Mouse (Mus musculus): ENCODE data around the gene Ifitm10. TPM values are rescaled to one million over a fixed set of nuclear protein-coding genes. Genes with fewer than 3 reads are reported as not detected.
"Not testable (repeated sequence)": the region's sequence is repeated elsewhere in the genome, so short reads cannot be mapped to it uniquely, and the experiment has no call there.

Ifitm10 gene
- polyA plus RNA-seq, 2 experiments = 0.87 to 1.3 TPM

- DNase-seq (ENCODE audit: low read depth in 3 of 3, low spot score in 3 of 3) = no peak
These were observed 43.3 kb downstream of the Ifitm10 start for GRCm38 (mm10) chr7:142330271-142330724.

GRCm38 (mm10) chr7:142328507-142328906, 45.0 kb downstream of the Ifitm10 start:
- no peak for ATAC-seq (ENCODE audit: insufficient read depth)
- 64% methylated on average over 3 of the region's 3 CpGs for WGBS (ENCODE audit: insufficient replicate concordance)

More at GRCm38 (mm10) chr7:142330271-142330724, 43.3 kb downstream of the Ifitm10 start:
- peak; percentile 69 for ATAC-seq (ENCODE audit: insufficient read depth)
- H3K36me3 ChIP-seq (replicated peaks; ENCODE audit: control insufficient read depth, insufficient read depth, low read depth) = no peaks in the 10 kb centered on the region
- H3K4me1 ChIP-seq (replicated peaks; ENCODE audit: control insufficient read depth in 2 of 2, insufficient read depth in 2 of 2, low read length in 1 of 2) = peaks cover 12 to 18% of the 10 kb centered on the region in 2 experiments
- WGBS (ENCODE audit: insufficient replicate concordance) = 44% methylated on average over 9 of the region's 9 CpGs
- H3K4me2 ChIP-seq (ENCODE audit: low read depth) = no peak overlapping the region
- no peak overlapping the region for H3K4me3 ChIP-seq (ENCODE audit: insufficient read depth in 1 of 2, low read depth in 2 of 2, low read length in 2 of 2)
- H3K9ac ChIP-seq (replicated peaks) = no peak overlapping the region
- no peaks in the 10 kb centered on the region for H3K27me3 ChIP-seq (ENCODE audit: control insufficient read depth, insufficient read depth, low read length)
- no peak overlapping the region for H3K27ac ChIP-seq
- no peaks in the 10 kb centered on the region for H3K9me3 ChIP-seq (ENCODE audit: control insufficient read depth, low read length)
- TF ChIP-seq CTCF (IDR thresholded peaks at IDR 0.05; ENCODE audit: low read depth) (no peak), EP300 (IDR thresholded peaks at IDR 0.05; ENCODE audit: low read depth) (peak; percentile 39)

DNA sequence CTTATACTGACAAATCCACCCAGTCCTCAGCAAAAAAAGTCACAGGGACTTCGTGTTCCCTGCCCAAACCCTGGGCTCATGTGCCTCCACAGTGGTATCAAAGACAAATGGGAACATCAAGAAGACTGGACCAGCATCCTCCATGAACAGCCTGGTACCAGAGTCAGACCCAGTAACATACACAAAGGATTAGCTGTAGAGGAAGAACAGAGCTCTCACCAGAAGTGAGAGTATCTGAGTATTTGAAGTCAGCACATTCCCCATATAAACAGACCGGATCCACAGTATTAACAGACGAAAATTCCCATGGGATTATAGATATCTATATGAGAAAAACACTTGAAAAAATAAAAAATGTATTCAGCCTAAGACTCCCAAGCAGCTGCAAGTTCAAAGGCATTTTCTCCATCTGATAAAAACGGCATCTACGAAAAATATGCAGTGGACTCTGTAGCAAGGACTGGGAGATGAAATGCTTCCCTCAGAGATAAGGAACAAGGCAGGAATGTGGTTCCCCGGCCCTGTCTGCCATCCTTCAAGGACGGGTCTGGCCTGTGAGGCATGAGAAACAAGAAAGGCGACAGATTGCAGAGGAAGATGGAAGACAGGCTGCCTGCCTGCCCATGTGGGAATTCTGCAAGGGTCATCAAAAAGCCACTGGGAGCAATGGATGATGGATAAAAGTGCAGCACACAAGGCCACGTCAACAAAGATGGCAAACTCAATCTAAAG, 46.7 kb downstream of the Ifitm10 start:
- Histone ChIP-seq H3K9me3 (ENCODE audit: control insufficient read depth, low read length) (no peaks in the 10 kb centered on the region), H3K4me2 (ENCODE audit: low read depth) (no peak overlapping the region), H3K4me1 (replicated peaks; ENCODE audit: control insufficient read depth in 2 of 2, insufficient read depth in 2 of 2, low read length in 1 of 2) (peaks cover 7 to 10% of the 10 kb centered on the region in 2 experiments), H3K27ac (no peak overlapping the region), H3K4me3 (ENCODE audit: insufficient read depth in 1 of 2, low read depth in 2 of 2, low read length in 2 of 2) (no peak overlapping the region), H3K9ac (replicated peaks) (no peak overlapping the region), H3K36me3 (replicated peaks; ENCODE audit: control insufficient read depth, insufficient read depth, low read depth) (no peaks in the 10 kb centered on the region), H3K27me3 (ENCODE audit: control insufficient read depth, insufficient read depth, low read length) (no peaks in the 10 kb centered on the region)
- ATAC-seq (ENCODE audit: insufficient read depth) = no peak
- TF ChIP-seq CTCF (IDR thresholded peaks at IDR 0.05; ENCODE audit: low read depth) (no peak), EP300 (IDR thresholded peaks at IDR 0.05; ENCODE audit: low read depth) (no peak)
- 41% methylated on average over 9 of the region's 9 CpGs for WGBS (ENCODE audit: insufficient replicate concordance)
- no peak for DNase-seq (ENCODE audit: low read depth in 3 of 3, low spot score in 3 of 3)

More at GRCm38 (mm10) chr7:142328507-142328906, 45.0 kb downstream of the Ifitm10 start:
- Histone ChIP-seq H3K27me3 (ENCODE audit: control insufficient read depth, insufficient read depth, low read length) (no peaks in the 10 kb centered on the region), H3K9me3 (ENCODE audit: control insufficient read depth, low read length) (no peaks in the 10 kb centered on the region), H3K9ac (replicated peaks) (no peak overlapping the region), H3K4me1 (replicated peaks; ENCODE audit: control insufficient read depth in 2 of 2, insufficient read depth in 2 of 2, low read length in 1 of 2) (peaks cover 7 to 10% of the 10 kb centered on the region in 2 experiments), H3K27ac (no peak overlapping the region), H3K4me2 (ENCODE audit: low read depth) (no peak overlapping the region), H3K4me3 (ENCODE audit: insufficient read depth in 1 of 2, low read depth in 2 of 2, low read length in 2 of 2) (no peak overlapping the region), H3K36me3 (replicated peaks; ENCODE audit: control insufficient read depth, insufficient read depth, low read depth) (no peaks in the 10 kb centered on the region)
- TF ChIP-seq CTCF (IDR thresholded peaks at IDR 0.05; ENCODE audit: low read depth) = no peak
- no peak for TF ChIP-seq EP300 (IDR thresholded peaks at IDR 0.05; ENCODE audit: low read depth)
- DNase-seq (ENCODE audit: low read depth in 3 of 3, low spot score in 3 of 3) = no peak

DNA sequence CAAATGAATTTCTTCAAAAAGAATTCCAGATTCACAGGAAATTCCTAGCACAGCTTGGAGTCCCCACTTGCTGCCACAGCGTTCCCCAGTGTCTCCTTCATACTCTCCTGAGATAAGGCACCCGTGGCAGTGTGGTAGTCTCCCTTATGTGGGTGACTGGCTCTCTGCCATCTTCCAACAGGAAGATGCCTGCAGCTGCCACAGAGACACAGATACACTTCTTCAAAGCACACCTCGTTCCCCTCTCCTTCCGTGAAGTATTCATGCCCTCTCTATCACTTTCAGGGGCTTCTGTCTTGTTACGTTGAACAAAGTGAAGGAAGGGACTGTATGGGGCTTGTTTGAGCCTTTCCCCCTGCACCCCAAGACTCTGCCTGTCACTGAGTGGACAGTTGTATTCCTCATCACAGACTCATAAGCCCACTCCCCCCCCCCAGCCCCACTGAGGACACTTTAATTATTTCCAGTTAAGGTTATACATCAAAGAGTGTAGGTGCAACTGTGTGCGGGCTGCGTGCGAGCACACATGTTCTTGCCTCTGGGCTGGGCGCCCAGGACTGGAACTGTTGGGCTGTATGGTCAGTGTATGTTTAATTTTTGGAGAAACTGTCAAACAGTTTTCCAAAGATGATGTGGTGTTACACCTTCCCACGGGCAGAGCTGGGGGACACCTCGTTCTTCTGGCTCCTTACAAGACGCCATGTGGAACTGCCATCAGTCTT, 50.0 kb downstream of the Ifitm10 start:
- H3K9ac ChIP-seq (replicated peaks) = no peak overlapping the region
- no peaks in the 10 kb centered on the region for H3K36me3 ChIP-seq (replicated peaks; ENCODE audit: control insufficient read depth, insufficient read depth, low read depth)
- ATAC-seq (ENCODE audit: insufficient read depth) (no peak), DNase-seq (ENCODE audit: low read depth in 3 of 3, low spot score in 3 of 3) (no peak)
- no peaks in the 10 kb centered on the region; a peak in 1 of 4 replicates for H3K4me1 ChIP-seq (replicated peaks; ENCODE audit: control insufficient read depth in 2 of 2, insufficient read depth in 2 of 2, low read length in 1 of 2)
- TF ChIP-seq CTCF (IDR thresholded peaks at IDR 0.05; ENCODE audit: low read depth) (no peak), EP300 (IDR thresholded peaks at IDR 0.05; ENCODE audit: low read depth) (no peak)
- no peaks in the 10 kb centered on the region for H3K27me3 ChIP-seq (ENCODE audit: control insufficient read depth, insufficient read depth, low read length)
- 74% methylated on average over 12 of the region's 12 CpGs for WGBS (ENCODE audit: insufficient replicate concordance)
- H3K27ac ChIP-seq = no peak overlapping the region
- H3K4me2 ChIP-seq (ENCODE audit: low read depth) = no peak overlapping the region
- no peaks in the 10 kb centered on the region for H3K9me3 ChIP-seq (ENCODE audit: control insufficient read depth, low read length)
- no peak overlapping the region for H3K4me3 ChIP-seq (ENCODE audit: insufficient read depth in 1 of 2, low read depth in 2 of 2, low read length in 2 of 2)

DNA sequence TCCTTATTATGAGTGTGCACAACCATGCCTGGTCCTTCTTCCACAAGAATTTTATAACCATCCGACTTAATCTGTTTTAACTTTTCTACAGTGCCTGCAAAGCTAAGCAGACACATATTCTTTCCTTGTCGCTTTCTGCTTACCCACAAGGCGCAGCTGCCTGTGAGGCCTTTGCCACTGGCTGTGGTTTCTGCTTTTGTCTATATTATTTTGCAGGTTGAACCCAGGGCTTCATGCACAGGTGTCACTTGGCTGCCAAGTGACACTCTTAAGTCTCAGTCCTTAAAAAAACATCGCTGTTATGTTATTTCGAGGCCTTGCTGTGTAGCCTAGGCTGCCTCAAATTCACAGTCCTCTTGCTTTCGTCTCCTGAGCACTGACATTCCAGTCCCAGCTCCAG, 50.9 kb downstream of the Ifitm10 start:
- no peak for ATAC-seq (ENCODE audit: insufficient read depth)
- H3K27ac ChIP-seq = no peak overlapping the region
- no peaks in the 10 kb centered on the region for H3K9me3 ChIP-seq (ENCODE audit: control insufficient read depth, low read length)
- TF ChIP-seq EP300 (IDR thresholded peaks at IDR 0.05; ENCODE audit: low read depth) (no peak), CTCF (IDR thresholded peaks at IDR 0.05; ENCODE audit: low read depth) (no peak)
- WGBS (ENCODE audit: insufficient replicate concordance) = 71% methylated on average over 6 of the region's 6 CpGs
- H3K36me3 ChIP-seq (replicated peaks; ENCODE audit: control insufficient read depth, insufficient read depth, low read depth) = no peaks in the 10 kb centered on the region
- DNase-seq (ENCODE audit: low read depth in 3 of 3, low spot score in 3 of 3) = no peak
- H3K4me1 ChIP-seq (replicated peaks; ENCODE audit: control insufficient read depth in 2 of 2, insufficient read depth in 2 of 2, low read length in 1 of 2) = peaks cover 0 to 2% of the 10 kb centered on the region in 2 experiments; a peak in 1 of 4 replicates
- H3K27me3 ChIP-seq (ENCODE audit: control insufficient read depth, insufficient read depth, low read length) = no peaks in the 10 kb centered on the region
- no peak overlapping the region for H3K4me3 ChIP-seq (ENCODE audit: insufficient read depth in 1 of 2, low read depth in 2 of 2, low read length in 2 of 2)
- H3K9ac ChIP-seq (replicated peaks) = no peak overlapping the region
- no peak overlapping the region for H3K4me2 ChIP-seq (ENCODE audit: low read depth)

DNA sequence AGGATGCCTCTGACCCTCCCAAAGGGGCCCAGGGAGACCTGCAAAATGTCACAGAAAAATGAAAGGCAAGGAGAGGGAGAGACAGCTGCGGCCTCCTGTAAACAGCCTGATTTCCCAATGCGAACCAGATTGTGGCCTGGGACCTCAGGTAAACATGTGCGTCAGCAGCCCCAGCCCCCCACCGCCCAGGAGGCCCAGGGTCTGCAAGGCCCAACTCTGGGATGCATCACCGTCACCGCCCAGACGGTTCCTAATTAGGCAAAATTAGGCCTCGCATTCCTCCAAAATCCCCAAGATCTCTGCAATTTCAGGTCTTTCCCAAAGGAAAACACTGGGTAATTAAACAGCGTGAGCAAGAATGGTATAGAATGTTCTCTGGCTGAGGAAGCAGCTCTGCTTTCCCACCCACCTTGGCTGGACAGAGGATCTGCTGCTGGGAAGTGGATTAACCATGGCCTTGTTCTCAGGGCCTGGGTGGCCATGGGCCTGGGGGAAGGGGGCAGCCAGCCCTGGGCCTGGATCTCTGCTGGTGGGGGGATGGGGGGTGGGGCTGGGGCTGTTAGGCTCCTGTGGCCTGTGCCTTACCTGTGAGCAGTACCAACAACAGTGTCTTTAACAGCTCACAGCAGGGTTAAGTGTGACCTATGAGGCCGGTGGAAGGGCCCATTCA, 51.8 kb downstream of the Ifitm10 start:
- not testable (repeated sequence) for H3K9ac ChIP-seq (replicated peaks); H3K4me2 ChIP-seq (ENCODE audit: low read depth); H3K27ac ChIP-seq; H3K36me3 ChIP-seq (replicated peaks; ENCODE audit: control insufficient read depth, insufficient read depth, low read depth); DNase-seq (ENCODE audit: low read depth in 3 of 3, low spot score in 3 of 3); ATAC-seq (ENCODE audit: insufficient read depth); H3K9me3 ChIP-seq (ENCODE audit: control insufficient read depth, low read length); H3K4me3 ChIP-seq (ENCODE audit: insufficient read depth in 1 of 2, low read depth in 2 of 2, low read length in 2 of 2); H3K4me1 ChIP-seq (replicated peaks; ENCODE audit: control insufficient read depth in 2 of 2, insufficient read depth in 2 of 2, low read length in 1 of 2); H3K27me3 ChIP-seq (ENCODE audit: control insufficient read depth, insufficient read depth, low read length)
- WGBS (ENCODE audit: insufficient replicate concordance) = 71% methylated on average over 3 of the region's 10 CpGs

All from liver, embryonic 14.5 days (tissue).